Mouse (Mus musculus) limb, embryonic 13.5 days (tissue): ENCODE measurements around the gene Mtus2. TPM values are rescaled to one million over a fixed set of nuclear protein-coding genes. Genes with fewer than 3 reads are reported as not detected.

Experiments
- ATAC-seq: fragments of 200-750 bp; cut with Nextera tagmentation; 2 replicates; pipeline ENCODE4 v1.8.0; 2017; ENCODE audit warnings: low read depth, moderate number of reproducible peaks, moderate TSS enrichment; ENCODE audit not compliant: low FRiP score
- H3K27ac ChIP-seq: fragments of 300-500 bp; sonication (generic); 2 replicates; pipeline ENCODE4 v1.5.1; 2015; ENCODE audit warnings: inconsistent platforms, mild to moderate bottlenecking, moderate library complexity
- H3K27me3 ChIP-seq: fragments of 300-500 bp; sonication (generic); 2 replicates; pipeline ENCODE4 v1.6.1; 2015; ENCODE audit warnings: mild to moderate bottlenecking, inconsistent platforms
- H3K36me3 ChIP-seq: fragments of 300-500 bp; sonication (generic); 2 replicates; pipeline ENCODE4 v1.6.1; 2015; ENCODE audit warnings: inconsistent platforms, mild to moderate bottlenecking, moderate library complexity
- H3K4me1 ChIP-seq: fragments of 300-500 bp; sonication (generic); 2 replicates; pipeline ENCODE4 v1.6.1; 2015; ENCODE audit warnings: inconsistent platforms
- H3K4me2 ChIP-seq: fragments of 300-500 bp; sonication (generic); replicated peaks from 2 replicates; pipeline ENCODE4 v1.6.1; 2015; ENCODE audit warnings: inconsistent platforms, mild to moderate bottlenecking, moderate library complexity
- H3K4me3 ChIP-seq: fragments of 300-500 bp; sonication (generic); 2 replicates; pipeline ENCODE4 v1.5.1; 2015; ENCODE audit warnings: moderate library complexity, mild to moderate bottlenecking, inconsistent platforms
- H3K9ac ChIP-seq: fragments of 300-500 bp; sonication (generic); 2 replicates; pipeline ENCODE4 v1.6.1; 2015; ENCODE audit warnings: mild to moderate bottlenecking, inconsistent platforms
- H3K9me3 ChIP-seq: fragments of 300-500 bp; sonication (generic); 2 replicates; pipeline ENCODE4 v1.6.1; 2016; ENCODE audit warnings: inconsistent platforms
- WGBS: fragments of 180-500 bp; shearing (Covaris S2); methylation state at CpG from one replicate; pipeline ENCODE4 v1.1.7; 2015; 5-methylcytosine and 5-hydroxymethylcytosine counted together
- polyA plus RNA-seq: library from polyadenylated mRNA; unstranded; fragments of >200 nt; fragmentation: Nextera tagmentation; extraction: Ambion mirVana; gene quantifications from 2 replicates; pipeline ENCODE4 v1.2.1, GENCODE M21; 2015

The Mtus2 gene
- 6.9 and 7.0 TPM in 2 replicates for polyA plus RNA-seq

- peak within 1 kb of the TSS; percentile 98 for H3K4me2 ChIP-seq
- H3K27me3 ChIP-seq: peaks cover 56% of the 10 kb centered on the region
- H3K4me3 ChIP-seq: peak within 1 kb of the TSS; percentile 56
- H3K4me1 ChIP-seq: peaks cover 17% of the 10 kb centered on the region
- peak; percentile 76 for ATAC-seq
- no peak within 1 kb of the TSS for H3K27ac ChIP-seq
- no peaks in the 10 kb centered on the region for H3K9me3 ChIP-seq
- H3K36me3 ChIP-seq: no peaks in the 10 kb centered on the region
- WGBS: under 1% methylated on average over 45 of the region's 55 CpGs
- H3K9ac ChIP-seq: peak within 1 kb of the TSS; percentile 61
These were observed at the start of gene Mtus2 for GRCm38 (mm10) chr5:147956821-147957564. TSS of gene Mtus2 (plus strand) at chr5:147957320.

- no peaks in the 10 kb centered on the region for H3K27me3 ChIP-seq
- H3K4me1 ChIP-seq: peaks cover under 1% of the 10 kb centered on the region; the same call in 1 of the 2 replicates
- H3K9ac ChIP-seq: no peak overlapping the region
- no peak overlapping the region for H3K27ac ChIP-seq
- H3K9me3 ChIP-seq: no peaks in the 10 kb centered on the region
- H3K36me3 ChIP-seq: no peaks in the 10 kb centered on the region
- no peak for ATAC-seq
- WGBS: 84% methylated on average over 8 of the region's 8 CpGs
- H3K4me2 ChIP-seq: no peak overlapping the region
- H3K4me3 ChIP-seq: no peak overlapping the region
These were observed 49.3 kb upstream of the Mtus2 start for GRCm38 (mm10) chr5:147907851-147908250.

DNA sequence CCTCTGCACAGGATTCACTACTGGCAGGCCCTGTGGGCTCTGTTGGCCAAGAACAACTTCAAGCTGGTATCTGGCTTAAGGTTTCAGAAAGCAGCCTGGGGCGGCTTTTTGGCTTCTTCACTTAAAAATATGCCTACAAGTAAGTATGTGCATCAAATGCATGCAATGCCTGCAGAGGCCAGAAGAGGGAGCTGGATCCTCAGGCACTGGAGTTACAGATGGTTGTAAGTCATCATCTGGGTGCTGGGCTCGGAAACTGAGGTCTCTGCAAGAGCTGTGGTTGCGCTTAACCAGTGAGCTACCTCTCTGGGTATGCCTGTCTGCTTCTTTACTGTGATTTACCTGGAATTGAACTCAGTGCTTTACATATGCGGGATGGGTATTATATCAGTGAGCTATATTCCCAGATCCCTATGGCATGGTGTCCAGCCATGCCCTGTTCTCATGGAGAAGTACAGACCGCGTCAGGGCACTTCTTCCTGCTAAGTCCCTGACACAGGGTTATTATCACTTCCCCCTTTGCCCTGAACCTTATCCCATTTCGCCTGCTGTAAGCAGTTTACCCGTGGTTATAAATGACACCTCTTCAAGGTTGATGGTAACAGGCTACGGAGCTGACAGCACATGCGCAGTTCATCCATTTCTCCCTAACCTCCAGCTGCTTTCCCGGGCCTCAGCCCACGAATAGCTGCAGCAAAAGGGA is 46.2 kb upstream of the Mtus2 start:
- Histone ChIP-seq H3K4me3 (no peak overlapping the region), H3K4me2 (no peak overlapping the region), H3K9ac (no peak overlapping the region), H3K4me1 (peaks cover 10% of the 10 kb centered on the region), H3K27ac (no peak overlapping the region), H3K36me3 (no peaks in the 10 kb centered on the region), H3K27me3 (no peaks in the 10 kb centered on the region), H3K9me3 (no peaks in the 10 kb centered on the region)
- 78% methylated on average over 12 of the region's 12 CpGs for WGBS
- ATAC-seq: no peak

GRCm38 (mm10) chr5:147911744-147912143 is 45.4 kb upstream of the Mtus2 start:
- H3K36me3 ChIP-seq: no peaks in the 10 kb centered on the region
- no peak for ATAC-seq
- H3K4me3 ChIP-seq: no peak overlapping the region
- peaks cover 10% of the 10 kb centered on the region for H3K4me1 ChIP-seq
- H3K4me2 ChIP-seq: no peak overlapping the region
- no peaks in the 10 kb centered on the region for H3K9me3 ChIP-seq
- no peaks in the 10 kb centered on the region for H3K27me3 ChIP-seq
- no peak overlapping the region for H3K9ac ChIP-seq
- 72% methylated on average over 5 of the region's 5 CpGs for WGBS
- H3K27ac ChIP-seq: no peak overlapping the region

DNA sequence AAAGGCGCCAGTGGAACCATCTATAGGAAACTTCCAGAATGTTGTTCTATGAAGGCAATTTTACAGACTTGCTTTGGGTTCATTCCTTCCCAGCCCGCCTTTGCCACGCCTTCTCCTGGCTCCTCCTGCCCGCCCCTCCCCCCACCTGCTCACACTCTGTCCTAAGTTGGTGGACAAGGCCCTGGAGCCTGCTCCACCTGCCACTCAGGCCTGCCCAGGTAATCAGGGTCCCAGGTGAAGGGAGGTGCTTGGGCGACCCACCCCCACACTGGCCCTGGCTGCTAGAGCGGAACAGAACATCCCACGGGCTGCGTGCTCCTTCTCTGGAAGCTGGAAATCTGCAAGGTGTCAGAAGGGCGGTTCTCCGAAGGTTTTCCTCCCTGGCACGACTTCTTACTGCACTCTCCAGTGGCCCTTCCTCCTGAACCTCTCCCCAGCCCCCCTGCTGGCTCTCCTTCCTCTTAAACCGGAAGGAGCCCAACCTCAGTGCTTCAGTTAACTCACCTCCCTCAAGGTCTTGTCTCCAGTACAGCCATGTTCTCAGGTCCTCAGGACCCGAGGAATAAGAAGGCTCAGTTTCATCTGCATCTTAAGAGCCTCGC is 43.8 kb upstream of the Mtus2 start:
- H3K4me1 ChIP-seq: peaks cover 10% of the 10 kb centered on the region
- no peaks in the 10 kb centered on the region for H3K36me3 ChIP-seq
- no peak overlapping the region for H3K27ac ChIP-seq
- H3K27me3 ChIP-seq: no peaks in the 10 kb centered on the region
- WGBS: 28% methylated on average over 14 of the region's 14 CpGs
- H3K9me3 ChIP-seq: no peaks in the 10 kb centered on the region
- H3K4me2 ChIP-seq: peak overlapping the region; percentile 34
- H3K9ac ChIP-seq: no peak overlapping the region; the same call in 1 of the 2 replicates
- ATAC-seq: no peak
- H3K4me3 ChIP-seq: no peak overlapping the region

GRCm38 (mm10) chr5:147915038-147915566 is 42.0 kb upstream of the Mtus2 start:
- H3K4me2 ChIP-seq: no peak overlapping the region
- no peak for ATAC-seq
- H3K4me3 ChIP-seq: no peak overlapping the region

DNA sequence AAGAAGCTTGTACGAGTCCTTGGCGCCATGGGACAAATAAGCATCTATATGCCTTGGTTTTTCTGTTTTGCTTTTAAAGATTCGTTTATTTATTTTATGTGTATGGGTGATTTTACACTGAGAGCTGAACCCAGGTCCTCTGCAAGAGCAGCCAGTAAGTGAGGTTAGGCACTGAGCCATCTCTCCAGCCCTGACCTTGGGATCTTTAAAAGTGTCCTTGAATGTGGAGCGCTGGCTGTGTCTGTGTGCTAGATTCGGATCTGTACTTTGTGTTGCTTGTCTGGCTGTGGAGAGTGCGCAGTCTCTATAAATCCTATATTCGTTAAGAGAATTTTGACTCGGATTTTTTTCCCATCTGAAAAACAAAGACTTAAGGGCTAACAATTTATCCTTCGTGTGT is 40.9 kb upstream of the Mtus2 start:
- ATAC-seq: no peak
- Histone ChIP-seq H3K4me1 (peaks cover 10% of the 10 kb centered on the region), H3K27me3 (no peaks in the 10 kb centered on the region), H3K9me3 (no peaks in the 10 kb centered on the region), H3K4me2 (no peak overlapping the region), H3K4me3 (no peak overlapping the region), H3K27ac (no peak overlapping the region), H3K36me3 (no peaks in the 10 kb centered on the region), H3K9ac (no peak overlapping the region)
- WGBS: 82% methylated on average over 9 of the region's 9 CpGs

More at GRCm38 (mm10) chr5:147915038-147915566, 42.0 kb upstream of the Mtus2 start:
- Histone ChIP-seq H3K36me3 (no peaks in the 10 kb centered on the region), H3K4me1 (peaks cover 10% of the 10 kb centered on the region), H3K27ac (no peak overlapping the region), H3K9me3 (no peaks in the 10 kb centered on the region), H3K9ac (no peak overlapping the region), H3K27me3 (no peaks in the 10 kb centered on the region)
- 52% methylated on average over 6 of the region's 6 CpGs for WGBS

DNA sequence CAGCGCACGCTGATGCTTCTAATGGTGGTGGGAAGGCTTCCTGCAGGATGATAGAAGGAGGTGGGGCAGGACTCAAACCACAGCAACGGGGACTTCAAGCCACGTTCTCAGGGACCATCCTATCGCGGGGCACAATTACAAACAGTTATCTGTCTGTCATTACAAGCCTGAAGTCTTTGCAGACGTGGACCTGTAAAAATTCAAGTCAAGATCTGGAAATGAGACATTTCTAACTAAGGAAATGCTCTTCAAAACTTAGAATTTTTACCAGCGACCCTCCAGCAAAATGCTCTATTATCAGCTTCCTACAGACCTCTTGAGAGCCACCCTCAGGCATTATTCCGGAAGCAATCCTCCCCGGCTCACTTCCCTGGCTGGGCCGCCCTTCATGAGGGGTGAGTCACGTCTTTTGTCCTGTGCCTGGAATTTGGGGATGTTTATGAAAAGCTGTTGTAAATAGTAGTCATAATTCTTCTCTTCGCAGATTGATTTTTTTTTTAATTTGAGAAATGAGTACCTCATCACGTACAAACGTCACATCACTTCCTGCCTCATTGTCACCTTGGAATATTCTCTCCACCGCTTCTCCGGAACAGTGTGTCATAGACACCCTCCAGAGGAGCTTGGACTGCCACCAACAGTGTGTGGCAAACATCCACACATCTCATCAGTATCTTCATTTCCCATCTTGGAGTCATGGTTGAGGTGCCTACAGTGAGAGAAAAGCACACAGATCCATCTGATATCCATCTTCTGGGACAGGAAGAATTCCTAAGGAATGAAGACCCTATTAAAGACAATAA is 38.9 kb upstream of the Mtus2 start:
- Histone ChIP-seq H3K27me3 (no peaks in the 10 kb centered on the region), H3K27ac (no peak overlapping the region; the same call in 1 of the 2 replicates), H3K4me2 (no peak overlapping the region), H3K36me3 (no peaks in the 10 kb centered on the region), H3K9me3 (no peaks in the 10 kb centered on the region), H3K9ac (no peak overlapping the region), H3K4me3 (no peak overlapping the region), H3K4me1 (peaks cover 6% of the 10 kb centered on the region)
- ATAC-seq: no peak
- WGBS: 77% methylated on average over 17 of the region's 17 CpGs

GRCm38 (mm10) chr5:147924621-147925020 is 32.5 kb upstream of the Mtus2 start:
- H3K9ac ChIP-seq: no peak overlapping the region
- H3K4me3 ChIP-seq: no peak overlapping the region
- H3K27me3 ChIP-seq: no peaks in the 10 kb centered on the region
- no peak overlapping the region for H3K27ac ChIP-seq
- no peaks in the 10 kb centered on the region for H3K4me1 ChIP-seq
- no peaks in the 10 kb centered on the region for H3K9me3 ChIP-seq
- H3K36me3 ChIP-seq: no peaks in the 10 kb centered on the region
- WGBS: 80% methylated on average over 5 of the region's 5 CpGs
- no peak for ATAC-seq
- no peak overlapping the region for H3K4me2 ChIP-seq

DNA sequence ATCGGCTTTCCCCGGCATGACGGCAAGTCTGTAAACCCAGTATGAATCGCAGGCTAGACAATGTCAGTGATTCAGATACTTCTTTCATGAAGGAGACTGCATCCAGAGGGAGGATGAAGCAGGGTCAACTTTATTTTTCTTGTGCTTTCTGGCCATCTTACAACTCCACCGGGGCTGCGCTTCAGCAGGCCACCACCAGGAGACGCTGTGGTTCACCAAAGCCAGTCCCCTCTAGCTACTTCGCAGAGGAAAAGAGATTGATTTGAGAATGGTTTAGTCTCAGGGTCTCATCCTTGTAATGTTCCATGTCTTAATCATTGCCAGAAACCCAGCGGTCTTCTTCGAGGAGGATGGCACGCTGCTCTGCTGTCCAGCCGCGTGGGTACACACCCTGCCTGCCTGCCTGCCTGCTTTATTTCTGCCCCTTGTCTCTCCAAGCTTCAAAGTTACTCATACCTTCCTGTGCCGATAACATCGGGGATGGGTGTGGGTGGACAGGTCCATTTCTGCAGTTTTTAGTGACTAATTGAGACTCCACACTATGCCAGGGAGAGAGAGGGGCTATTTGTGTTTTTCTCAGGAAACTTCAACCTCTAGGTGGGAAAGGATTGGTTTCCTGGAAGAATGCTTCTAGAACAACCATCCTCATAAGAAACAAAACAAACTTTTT is 31.1 kb upstream of the Mtus2 start:
- Histone ChIP-seq H3K4me2 (no peak overlapping the region), H3K4me1 (no peaks in the 10 kb centered on the region), H3K27ac (no peak overlapping the region), H3K27me3 (no peaks in the 10 kb centered on the region), H3K9ac (no peak overlapping the region), H3K9me3 (no peaks in the 10 kb centered on the region), H3K4me3 (no peak overlapping the region), H3K36me3 (no peaks in the 10 kb centered on the region)
- no peak for ATAC-seq
- 68% methylated on average over 15 of the region's 15 CpGs for WGBS
